Mouse (Mus musculus) small intestine, adult 2 months (tissue): ENCODE data around the gene Scamp1.

Source experiments
- CTCF ChIP-seq: fragments of 200-500 bp; IDR thresholded peaks from 2 replicates; pipeline ENCODE4 v1.5.1; 2012; ENCODE audit warnings: low read depth, mild to moderate bottlenecking, control low read depth, inconsistent platforms, low read length, moderate library complexity, mixed read lengths; ENCODE audit not compliant: insufficient replicate concordance, insufficient read length; ENCODE audit errors: extremely low read depth
- POLR2A ChIP-seq: fragments of 200-500 bp; IDR thresholded peaks from 2 replicates; pipeline ENCODE4 v1.6.1; 2012; ENCODE audit warnings: low read depth, mild to moderate bottlenecking, control low read depth, inconsistent platforms, low read length, moderate library complexity

DNA sequence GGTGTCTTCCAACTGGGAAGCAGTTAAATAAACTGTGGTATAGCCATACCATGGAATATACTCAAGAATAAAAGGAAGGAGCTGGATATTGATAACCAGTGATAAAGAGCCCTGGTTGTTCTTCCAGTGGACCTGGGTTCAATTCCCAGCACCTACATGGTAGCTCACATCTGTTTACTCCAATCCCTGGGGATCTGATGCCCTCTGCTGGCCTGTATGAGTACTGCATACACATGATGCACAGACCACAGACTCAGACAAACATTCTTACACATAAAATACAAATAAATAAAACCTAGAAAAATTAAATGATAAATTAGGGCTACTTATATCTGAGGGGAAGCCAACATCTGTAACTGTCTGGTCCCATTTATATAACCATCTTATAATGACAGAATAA, 76.8 kb downstream of the Scamp1 start:
- TF ChIP-seq CTCF (no peak), POLR2A (no peak)
